Mouse (Mus musculus): ENCODE data around the gene Slc16a8.

GRCm38 (mm10) chr15:79262786-79263309, 8.3 kb upstream of the Slc16a8 start:
- TF ChIP-seq POLR2A (IDR thresholded peaks at IDR 0.05; ENCODE audit: low read depth, low read length) = no peak
- TF ChIP-seq CTCF (IDR thresholded peaks at IDR 0.05; ENCODE audit: extremely low read depth, insufficient read depth, insufficient read length, insufficient replicate concordance) = no peak
